Mouse (Mus musculus): ENCODE measurements at regions not wholly inside any gene's neighbourhood (a gene's known extent, or its start where the extent isn't known, plus 50 kb on each side); places are given as distances from the start of the nearest gene placed in this dataset.

DNA sequence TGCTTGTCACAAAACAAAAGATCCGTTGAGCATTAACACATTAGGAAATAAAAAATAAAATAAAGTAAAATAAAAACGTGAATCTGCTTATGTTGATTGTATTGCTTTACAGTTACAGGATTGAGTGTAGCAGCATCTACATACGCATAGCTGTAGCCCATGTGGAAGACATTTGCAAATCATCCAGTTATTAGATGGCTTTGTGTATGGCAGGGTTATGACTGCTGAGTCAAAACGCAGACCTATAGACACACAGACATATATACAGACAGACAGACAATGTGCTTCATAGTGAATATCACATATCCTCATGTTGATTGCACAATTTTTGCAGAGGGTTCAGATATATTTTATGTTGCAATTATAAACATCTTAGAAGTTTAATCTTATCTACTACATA, 64.5 kb downstream of the Gm11146 start:
- DNase-seq, result no peak

DNA sequence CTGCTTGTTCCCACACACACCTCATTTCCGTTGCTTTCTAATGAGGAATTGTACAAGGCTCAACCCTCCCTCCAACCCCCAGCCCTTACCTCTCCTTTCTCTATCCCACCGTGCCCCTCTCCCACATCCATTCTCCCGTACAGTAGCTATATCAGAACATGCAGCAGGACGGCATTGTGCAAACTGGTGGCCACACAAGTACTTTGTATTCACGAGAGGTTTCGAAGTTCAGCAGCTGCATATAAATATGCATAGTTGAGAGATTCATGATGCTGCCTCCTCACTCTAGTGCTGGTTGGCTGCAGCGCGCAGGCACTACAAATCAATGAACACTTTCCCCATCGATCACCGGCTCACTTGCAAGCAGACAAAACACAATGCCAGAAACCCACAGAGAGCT, 65.1 kb downstream of the Gm11146 start:
- DNase-seq, result no peak

DNA sequence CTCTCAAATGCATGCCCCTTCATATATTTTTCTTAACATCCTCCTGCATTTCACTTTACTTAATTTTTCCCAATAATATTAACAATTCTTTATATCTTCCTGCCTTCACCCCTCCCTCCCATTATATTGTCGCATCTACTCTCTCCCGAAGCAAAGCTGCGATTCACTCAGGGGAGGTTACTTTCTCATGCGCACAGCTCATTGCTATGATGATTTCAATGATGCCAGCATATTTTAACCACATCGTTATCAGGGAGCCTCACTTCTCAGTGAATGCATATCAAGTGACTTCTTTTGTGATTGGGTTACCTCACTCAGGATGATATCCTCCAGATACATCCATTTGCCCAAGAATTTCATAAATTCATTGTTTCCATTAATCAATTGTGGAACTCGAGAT, 65.6 kb downstream of the Gm11146 start:
- no peak for DNase-seq

DNA sequence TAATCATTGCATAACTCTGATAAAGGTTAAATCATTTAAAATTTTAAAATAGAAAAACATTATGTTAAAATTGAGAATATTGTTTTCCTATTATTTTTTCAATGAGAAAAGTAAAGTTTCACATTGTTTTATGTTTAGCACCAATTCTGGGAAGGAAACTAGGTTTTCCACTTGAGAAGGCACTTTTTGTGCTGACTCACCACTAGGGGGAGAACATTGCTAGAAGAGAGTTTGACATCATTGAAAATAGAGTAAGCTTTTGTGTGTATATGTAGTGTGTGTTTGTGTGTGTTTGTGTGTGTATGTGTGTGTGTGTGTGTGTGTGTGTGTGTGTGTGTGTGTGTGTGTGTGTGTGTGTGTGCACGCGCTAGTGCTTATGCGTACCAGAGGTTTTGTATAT, 66.9 kb downstream of the Gm11146 start:
- DNase-seq, result no peak

DNA sequence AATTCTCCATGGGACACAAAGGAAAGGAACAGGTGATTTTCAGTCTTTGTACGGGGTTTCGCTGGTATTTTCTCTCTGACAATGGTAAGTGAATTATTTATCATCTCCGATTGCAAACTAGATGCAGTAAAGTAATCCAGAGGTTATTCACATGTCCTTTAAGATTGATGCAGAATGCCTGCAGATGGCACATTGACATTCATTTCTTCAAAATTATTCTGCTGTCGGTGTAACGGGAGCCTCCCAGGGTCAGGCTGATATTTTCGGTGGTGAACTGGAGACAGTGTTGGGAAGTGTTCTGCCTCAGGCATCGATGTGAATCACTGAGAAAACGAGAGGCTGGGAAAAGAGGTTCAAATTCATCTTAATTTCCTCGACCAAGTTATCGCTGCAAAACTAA, 70.3 kb downstream of the Gm11146 start:
- no peak for DNase-seq

DNA sequence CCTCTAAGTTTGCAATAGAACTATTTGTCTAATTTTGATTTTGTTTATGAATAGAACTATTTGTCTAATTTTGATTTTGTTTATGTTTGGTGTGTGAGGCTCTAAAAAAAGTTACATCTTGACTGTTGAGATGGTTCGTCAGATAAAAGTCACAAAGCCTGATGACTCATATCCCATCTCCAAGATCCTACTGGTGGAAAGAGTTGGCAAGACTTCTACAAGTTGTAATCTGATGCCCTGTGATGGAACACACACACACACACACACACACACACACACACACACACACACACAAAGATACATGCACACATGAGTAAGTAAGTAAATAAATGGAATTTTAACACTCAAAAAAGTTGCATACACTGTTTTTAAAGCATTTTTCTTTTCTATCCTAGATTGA, 73.9 kb downstream of the Gm11146 start:
- no peak for DNase-seq

DNA sequence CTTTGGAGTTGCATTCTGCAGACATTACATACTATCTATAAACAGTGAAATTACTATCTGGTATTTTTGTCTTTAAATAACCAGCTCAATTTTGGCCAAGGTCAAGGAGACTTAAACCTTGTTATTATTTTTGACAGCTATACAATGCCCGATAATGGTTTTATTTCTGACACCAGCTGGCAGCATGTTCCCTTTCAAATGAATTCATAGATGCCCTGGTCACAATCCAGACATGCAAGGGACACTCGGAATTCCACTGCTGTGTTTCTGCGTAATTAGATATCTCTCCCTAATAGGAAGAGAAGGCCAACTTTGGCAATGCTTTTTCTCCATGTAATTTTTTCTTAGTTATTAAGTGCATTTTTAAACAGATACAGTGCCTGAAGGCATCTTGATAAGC, 87.3 kb downstream of the Gm11146 start:
- DNase-seq, result no peak

DNA sequence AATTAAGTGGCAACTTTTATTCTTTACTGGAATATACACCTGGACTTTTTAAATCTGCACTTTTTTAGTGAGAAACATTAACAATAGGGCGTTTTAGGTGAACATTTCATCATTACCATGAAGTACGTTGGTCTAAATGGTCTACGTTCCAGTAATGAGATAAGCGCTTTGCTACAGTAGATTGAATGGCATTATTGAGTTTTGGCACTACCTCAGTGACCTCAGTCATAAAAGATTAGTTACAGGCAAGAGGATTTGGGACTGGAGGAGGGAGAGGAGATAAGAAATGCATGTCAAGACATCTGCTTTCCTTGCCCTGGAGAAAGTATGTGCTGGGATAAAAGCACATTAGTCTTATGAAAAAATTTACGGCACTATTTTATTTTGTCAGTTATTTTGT, 98.3 kb downstream of the Gm11146 start:
- no peak for DNase-seq

DNA sequence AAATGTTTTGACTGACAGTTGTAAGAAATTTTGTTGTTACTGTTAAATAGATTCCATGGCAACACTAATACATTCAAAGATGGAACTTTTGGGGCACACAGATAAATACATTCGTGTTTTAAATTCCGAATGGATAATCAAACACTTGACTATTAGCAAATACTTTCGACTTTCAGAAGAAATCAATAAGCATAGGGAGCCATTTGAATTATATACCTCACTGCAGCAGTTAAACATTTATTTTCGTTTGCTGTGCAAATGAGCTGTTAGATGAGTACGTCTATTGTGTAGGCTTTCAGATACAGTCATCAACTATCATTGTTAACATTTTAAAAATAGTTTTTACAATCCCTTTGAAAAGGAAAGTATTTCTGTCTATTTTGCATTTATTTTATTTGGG, 99.0 kb downstream of the Gm11146 start:
- no peak for DNase-seq

DNA sequence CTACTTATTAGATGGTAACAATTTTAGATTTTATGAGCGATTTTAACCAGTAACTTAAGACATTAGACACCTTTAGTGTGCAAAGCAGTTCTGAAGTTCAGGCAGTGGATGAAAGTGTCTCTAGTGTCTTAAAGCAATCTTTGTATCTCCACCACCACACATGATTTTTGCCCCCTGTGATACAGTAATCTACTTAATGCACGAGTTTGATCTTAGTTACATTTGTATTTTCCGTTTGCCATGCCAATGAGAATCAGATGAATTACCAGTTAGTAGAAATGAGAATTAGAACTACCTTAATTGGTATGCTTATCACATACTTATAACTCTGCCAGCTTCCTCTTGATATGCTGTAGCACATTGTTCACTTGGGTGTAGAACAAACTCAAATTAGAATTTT, 99.9 kb downstream of the Gm11146 start:
- DNase-seq, result no peak

DNA sequence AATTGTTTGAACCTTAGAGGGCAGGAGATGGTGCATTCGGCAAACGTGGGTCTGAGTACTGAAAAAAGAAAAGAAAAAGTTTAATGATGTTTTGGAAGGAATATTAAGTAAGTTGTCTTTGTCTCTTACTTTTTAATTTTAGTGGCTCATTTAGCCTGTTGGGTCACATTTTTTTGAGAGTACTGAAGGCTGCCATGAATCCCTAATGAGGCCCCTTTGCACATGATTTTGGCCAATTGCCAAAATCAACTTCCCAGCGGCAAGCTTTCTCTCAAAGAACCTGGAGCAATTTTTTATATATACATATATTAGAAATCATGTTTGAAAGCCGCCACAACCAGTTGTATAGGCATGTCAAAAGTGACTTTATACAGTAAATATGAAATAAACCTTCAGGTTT, 100.9 kb downstream of the Gm11146 start:
- DNase-seq, result no peak

DNA sequence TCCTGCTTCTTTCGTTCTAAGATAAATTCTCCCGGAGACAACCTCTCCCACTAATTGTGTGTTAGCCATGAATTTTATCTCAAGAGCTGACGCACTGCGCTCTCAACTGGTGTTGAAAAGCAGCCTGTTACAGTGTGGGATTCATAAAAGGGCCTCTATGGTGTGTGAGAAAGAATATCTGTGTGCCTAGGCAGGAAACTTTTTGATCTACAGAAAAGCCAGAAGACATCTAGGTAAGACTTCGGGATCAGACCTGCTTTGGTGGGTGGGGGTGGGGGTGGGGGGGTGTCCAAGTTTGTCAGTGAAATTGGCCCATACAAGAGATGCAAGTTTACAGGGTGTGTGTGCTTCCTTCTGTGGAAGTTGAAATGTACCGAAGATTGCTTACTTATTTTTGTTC, 101.5 kb downstream of the Gm11146 start:
- no peak for DNase-seq

DNA sequence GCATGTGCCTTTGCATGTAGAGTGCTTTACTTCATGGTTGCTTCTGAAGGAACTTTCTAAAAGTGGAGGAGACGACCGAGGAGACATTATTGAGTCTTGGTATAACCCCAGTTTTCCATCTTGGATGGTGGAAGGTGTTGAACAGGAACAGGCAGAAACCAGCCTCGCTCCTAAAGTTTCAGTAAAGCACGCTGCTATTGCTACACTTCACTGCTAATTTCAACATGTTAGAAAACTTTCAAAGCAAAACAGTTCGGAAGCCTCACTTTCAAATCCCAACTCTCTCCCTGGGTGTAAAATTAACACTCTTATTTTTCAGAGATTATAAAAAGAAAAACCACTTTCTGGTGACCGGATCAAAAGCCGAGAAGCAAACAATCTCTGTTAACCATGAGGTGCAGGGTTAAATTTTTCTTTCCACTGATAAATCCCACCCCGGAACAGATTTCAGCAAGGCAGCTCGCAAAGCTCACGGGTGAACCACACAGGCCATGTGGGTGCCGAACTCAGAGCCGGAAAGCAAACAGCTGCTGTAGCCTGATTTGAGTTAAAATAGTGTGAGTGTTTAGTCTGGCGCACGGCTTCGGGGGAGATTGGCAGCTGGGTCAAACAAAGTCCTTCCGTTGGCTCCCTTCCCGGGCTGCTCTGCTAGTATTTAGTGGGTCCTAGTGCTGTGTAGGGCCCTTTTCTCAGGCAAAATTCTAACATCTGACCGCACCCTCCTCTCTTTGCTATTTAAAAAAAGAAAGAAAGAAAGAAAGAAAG, 102.2 kb downstream of the Gm11146 start:
- DNase-seq, result peak; percentile 78

DNA sequence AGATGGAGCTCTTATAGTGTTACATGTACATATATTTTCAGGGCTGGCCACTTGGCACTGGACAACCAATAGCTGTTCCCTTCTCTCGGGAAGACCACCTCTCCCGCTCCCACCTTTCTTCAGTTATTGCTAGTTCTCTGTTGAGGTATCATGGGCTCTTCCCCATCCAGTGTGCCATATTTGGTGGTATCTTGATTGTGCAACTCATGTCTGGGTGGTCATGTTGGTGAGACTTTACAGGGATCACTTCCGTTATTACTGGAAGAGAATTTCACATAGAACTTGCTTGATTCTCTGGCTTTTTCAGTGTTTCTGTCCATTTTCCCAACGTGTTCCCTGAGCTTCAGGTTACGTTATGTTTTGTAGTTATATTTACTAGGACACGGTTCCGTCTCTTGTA, 106.6 kb downstream of the Gm11146 start:
- DNase-seq, result no peak

DNA sequence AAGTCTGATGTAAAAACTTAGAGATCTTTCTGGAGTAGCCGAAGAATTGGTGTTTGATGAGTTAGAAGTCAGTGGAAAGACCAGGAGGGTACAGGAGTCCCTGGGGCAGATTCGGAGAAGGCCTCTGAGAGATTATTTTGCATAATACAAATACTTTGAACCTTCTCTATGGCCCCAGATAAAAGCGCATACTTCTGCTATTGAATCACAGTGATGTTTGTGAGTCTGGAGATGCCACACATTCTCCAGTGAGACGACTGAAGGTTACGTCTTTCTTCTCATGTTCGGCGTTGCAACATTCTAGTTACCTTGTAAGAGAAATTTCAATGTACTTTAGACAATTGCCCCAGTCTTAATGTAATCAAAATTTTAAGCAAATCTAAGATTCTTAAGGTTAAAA, 107.9 kb downstream of the Gm11146 start:
- DNase-seq, result no peak

DNA sequence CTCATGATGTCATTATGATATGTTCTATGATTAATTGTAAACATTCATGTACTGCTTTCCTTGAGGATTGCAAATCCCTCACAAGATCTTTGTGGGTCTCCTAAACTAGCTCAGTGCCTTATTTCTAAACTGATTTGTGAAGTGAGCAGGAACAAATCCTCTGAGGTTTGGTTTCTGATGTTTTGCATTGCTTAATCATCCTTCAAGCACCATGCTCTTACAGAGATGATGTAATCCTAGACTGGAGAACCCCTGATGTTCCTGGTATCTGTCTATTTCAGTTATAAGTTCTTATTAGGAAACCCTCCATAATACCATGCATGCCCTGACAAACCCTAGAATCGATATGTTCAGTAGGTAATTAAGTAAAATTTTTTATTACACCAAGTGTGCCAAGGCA, 113.7 kb downstream of the Gm11146 start:
- no peak for DNase-seq

DNA sequence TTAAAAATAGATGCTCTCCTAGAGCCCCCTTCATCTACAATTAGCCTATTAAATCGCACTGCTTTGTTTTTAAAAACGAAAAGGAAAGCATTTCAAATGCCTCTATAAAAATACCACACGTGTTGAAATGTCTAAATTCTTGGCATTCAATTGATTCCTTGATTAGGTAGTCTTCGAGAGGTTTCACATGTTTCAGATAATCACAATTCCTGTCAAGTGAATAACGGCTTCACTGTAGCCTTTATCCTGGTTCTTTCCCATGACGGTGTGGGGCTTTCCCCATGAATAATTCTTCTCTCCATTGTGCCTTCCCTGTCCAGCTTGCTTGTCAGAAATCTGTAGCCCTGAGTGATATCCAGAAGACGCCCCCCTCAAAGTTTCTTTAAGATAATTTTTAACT, 122.1 kb downstream of the Gm11146 start:
- no peak for DNase-seq

DNA sequence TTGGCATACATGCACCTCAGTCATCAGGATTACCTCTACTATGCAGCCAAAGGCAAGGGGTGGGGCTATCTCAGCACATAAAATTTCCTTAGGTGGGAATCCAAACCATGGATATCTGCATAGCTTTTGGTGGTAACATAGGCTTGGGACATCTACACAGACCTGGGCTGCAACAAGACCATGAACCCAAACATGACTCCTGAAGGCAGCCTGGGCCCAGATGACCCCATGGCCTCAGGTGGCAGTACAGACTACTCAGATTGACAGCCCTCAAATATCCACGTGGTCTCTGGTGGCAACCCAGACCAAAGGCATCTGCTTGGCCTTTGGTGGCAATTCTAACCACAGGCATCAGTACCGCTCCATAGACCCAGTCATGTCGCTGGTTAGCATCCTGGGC, 130.0 kb downstream of the Gm11146 start:
- no peak for DNase-seq

DNA sequence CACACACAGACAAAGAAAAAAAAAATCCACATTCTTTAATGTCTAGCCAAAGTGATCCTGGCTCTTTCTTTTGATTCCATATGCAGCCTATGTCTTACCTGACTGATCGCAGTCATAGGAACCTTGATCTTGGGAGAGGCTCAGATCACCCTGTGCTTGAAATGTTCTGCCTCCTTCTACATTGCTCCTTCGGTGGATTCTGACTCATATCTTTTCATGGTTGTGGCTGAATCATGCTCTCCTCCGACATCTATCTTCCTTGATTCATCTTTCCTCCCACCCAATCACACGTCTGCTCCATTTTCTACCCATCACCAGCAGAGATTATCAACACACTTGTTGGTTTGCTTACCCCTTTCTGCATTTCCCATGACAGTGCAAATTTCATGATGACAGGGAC, 132.0 kb downstream of the Gm11146 start:
- DNase-seq, result no peak

DNA sequence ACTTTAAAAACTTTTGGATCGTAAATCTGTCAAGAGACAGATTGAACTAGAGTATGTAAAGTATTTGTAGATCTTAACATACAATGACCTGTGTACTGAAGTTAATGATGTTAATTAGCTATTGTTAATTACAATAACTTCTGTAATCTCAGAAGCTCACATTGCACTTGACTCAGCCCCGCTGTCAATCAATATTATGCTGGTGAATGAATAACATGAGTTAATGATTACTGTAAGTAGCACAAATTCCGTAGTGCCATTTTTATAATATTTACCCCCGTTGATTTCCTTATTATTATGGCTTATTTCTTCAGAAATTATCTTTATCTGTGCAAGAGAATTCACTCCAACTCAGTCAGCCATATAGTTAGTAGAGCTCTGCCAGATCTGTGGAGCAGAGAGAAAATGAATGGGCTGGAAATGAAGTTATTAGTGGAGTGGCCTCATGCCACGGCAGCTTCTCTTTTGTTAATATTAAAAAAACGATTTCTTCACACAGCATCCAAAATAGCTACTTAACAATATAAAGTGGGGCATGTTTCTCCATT, 132.5 kb downstream of the Gm11146 start:
- no peak for DNase-seq

DNA sequence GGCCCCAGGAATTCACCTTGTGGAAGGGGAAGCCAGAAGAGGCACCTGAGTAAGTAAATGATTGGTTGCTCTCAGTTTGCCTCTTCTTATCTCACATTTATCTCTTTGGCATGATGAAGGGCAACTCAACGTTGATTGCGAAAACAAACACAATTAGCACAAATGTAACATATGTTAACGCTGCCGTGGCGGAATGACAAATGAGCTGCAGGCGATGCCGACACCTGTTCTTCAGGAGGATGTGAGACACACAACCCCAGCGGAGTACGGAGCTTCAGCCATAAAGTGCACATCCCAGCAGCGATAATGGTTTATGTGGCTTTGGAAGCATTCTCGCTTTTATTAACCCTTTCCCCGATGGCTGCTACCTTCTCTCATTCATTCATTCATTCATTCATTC, 134.7 kb downstream of the Gm11146 start:
- DNase-seq, result no peak

DNA sequence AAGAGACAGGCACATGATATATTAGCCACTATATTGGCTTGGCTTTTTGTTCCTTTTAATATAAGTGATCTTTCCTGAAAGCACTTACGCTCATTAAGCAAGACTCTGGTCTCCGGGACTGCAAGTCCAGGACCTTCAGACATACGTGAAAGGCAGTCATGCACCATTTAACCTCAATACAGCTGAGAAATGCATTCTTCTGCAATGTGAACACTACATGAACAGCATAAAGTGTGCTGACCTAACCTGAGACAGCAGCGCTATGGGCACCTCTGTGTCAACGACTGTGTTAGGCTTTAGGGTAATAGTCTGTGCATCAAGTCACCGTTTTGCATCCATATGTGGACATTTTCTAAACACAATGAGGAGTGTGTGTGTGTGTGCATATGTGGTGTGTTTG, 137.3 kb downstream of the Gm11146 start:
- no peak for DNase-seq

DNA sequence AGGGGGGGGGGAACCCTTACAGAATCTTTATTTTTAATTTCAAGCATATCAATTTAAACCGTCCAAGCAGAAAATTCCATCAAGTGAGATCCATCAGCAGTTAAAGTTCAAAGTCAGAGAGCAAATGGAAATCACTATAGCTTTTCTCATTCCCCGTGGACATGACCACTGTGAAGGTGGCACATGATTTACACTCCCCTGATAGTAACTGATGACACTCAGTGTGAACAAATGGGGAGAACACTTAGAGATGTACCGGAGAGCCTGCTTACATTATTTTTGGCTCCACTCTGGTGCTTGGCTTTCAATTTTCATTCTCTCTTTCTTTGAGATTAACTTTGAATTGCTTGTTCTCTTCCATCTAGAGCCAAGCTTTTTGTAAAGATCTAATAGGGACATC, 140.0 kb downstream of the Gm11146 start:
- DNase-seq, result no peak

DNA sequence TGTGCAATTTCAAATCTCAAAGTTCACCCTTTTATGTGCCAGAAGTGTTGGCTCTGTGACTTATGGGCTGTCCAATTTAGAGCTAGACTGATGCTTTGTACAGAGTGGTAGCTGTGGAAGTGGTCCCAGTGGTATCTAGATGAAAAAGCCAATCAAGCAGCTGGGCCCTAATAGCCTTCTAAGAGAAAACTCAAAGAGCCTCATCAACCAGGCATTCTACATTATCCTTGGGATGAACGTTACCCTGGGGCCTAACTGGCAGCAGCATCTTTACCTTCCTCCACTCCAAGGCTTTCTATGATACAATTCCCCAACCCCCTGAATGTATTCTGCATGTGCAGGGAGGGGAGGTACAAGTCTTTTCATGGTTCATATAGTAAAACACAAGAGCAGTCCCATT, 140.4 kb downstream of the Gm11146 start:
- DNase-seq, result no peak

DNA sequence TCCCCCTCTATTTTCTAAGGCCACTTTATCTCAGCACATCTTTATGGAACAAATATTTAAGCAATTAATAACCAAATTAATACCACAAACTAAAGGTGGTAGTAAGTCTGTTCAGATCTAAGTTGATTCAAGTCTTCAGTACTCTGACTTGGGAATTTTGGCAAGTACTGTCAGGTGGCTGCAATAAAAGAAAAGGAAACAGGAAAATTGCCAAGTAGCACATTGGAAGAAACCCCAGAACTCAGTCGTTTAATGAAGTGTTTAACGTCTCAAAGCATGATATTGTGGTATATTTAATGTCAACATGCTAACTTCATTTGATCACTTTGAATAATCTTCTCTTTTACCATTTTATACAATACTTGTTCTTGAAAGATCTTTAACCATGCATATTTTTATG, 142.2 kb downstream of the Gm11146 start:
- no peak for DNase-seq
